Comparison of ENCODE assay signal across 28 mouse cellular contexts in the genomic region with DNA sequence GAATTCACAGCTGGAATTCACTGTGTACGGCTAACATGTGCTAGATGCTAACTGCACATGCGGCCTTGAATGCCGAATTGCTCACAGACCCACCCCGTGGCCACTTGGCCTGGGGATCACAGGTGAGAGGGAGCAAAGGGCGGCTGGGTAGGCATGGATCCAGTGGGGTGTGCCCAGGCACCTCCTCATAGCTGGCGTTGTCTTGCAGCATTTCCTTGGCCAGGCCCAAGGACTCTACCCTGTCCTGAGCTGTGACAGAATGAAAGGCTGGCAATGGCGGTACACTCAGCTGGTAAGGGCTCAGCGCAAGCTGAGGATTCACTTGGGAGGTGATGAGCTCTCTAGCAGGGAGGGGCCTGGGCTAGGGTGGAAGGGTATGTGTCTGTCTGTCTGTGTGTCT. TPM values are rescaled to one million over a fixed set of nuclear protein-coding genes. Genes with fewer than 3 reads are reported as not detected.
DNase-seq lines count a peak whose midpoint lies in the region; ATAC-seq and TF ChIP-seq lines count a peak whose summit lies in the region.
"Had no signal": no experiment of that assay in that cellular context is flagged by ENCODE, and none has a peak within 500 bp of the region (broad histone marks: within the 10 kb centered on the region; RNA-seq: fewer than 3 reads in every experiment).

TSS of gene Tldc2 (plus strand) at position 260 of the 400 bp plus-strand sequence.

- no peak for TF ChIP-seq POLR2A in cerebellum, adult 2 months (IDR thresholded peaks at IDR 0.05; ENCODE audit: borderline replicate concordance, insufficient read depth, low read length)
- TF ChIP-seq POLR2A in kidney, adult 2 months (IDR thresholded peaks at IDR 0.05; ENCODE audit: low read depth, low read length): no peak

- no peak for ATAC-seq in hindbrain, embryonic 16.5 days
- ATAC-seq in intestine, embryonic 16.5 days: peak; percentile 91
- ATAC-seq: forebrain, embryonic 14.5 days; midbrain, embryonic 16.5 days had no signal

- H3K27ac ChIP-seq in cerebellum, adult 2 months (ENCODE audit: insufficient read depth, low read length): no peak within 1 kb of the TSS
- 0 out of 2 replicates have a peak within 1 kb of the TSS, but pooled peaks have one; percentile 18 for H3K27ac ChIP-seq in hindbrain, embryonic 10.5 days
- no peak within 1 kb of the TSS for H3K27ac ChIP-seq in hindbrain, embryonic 16.5 days (ENCODE audit: low read depth, low read length)
- H3K27ac ChIP-seq in kidney, adult 2 months (ENCODE audit: insufficient read depth, low read depth, low read length): no peak within 1 kb of the TSS
- H3K27ac ChIP-seq in intestine, embryonic 16.5 days (ENCODE audit: low read length): no peak within 1 kb of the TSS
- H3K27ac ChIP-seq: embryonic facial prominence, embryonic 15.5 days; limb, embryonic 10.5 days; limb, embryonic 15.5 days; liver, embryonic 14.5 days; stomach, postnatal 0 days had no signal

- DNase-seq in cerebellum, postnatal 10 days: peak; percentile 8
- DNase-seq in cerebellum, adult 2 months: no peak
- no peak for DNase-seq in hindbrain, embryonic 10.5 days (ENCODE audit: low spot score)
- DNase-seq in kidney, adult 2 months: peak; percentile 53
- DNase-seq in kidney, adult 8-10 months: no peak
- no peak for DNase-seq in spleen, postnatal 4 days (ENCODE audit: low spot score in 2 of 2)
- DNase-seq: adrenal gland, adult 8-10 months; heart, postnatal 36 days; lung, embryonic 14.5 days; lung, postnatal 14 days; spleen, adult 18-20 months; thymus, adult 2 months; thymus, postnatal 36 days had no signal

- H3K4me3 ChIP-seq in cerebellum, adult 2 months (replicated peaks; ENCODE audit: insufficient read depth, low read depth, low read length): no peak within 1 kb of the TSS
- no peak within 1 kb of the TSS for H3K4me3 ChIP-seq in hindbrain, embryonic 10.5 days
- H3K4me3 ChIP-seq in hindbrain, embryonic 16.5 days (ENCODE audit: low read length): no peak within 1 kb of the TSS
- no peak within 1 kb of the TSS for H3K4me3 ChIP-seq in kidney, adult 2 months (ENCODE audit: insufficient read depth, low read depth, low read length)
- no peak within 1 kb of the TSS for H3K4me3 ChIP-seq in intestine, embryonic 16.5 days (ENCODE audit: low read length)
- H3K4me3 ChIP-seq: embryonic facial prominence, embryonic 10.5 days; embryonic facial prominence, embryonic 15.5 days; limb, embryonic 10.5 days; limb, embryonic 15.5 days had no signal

- no peaks in the 10 kb centered on the region for H3K9me3 ChIP-seq in hindbrain, embryonic 10.5 days
- no peaks in the 10 kb centered on the region for H3K9me3 ChIP-seq in hindbrain, embryonic 16.5 days (ENCODE audit: control insufficient read depth, low read length)
- no peaks in the 10 kb centered on the region for H3K9me3 ChIP-seq in intestine, embryonic 16.5 days (ENCODE audit: control insufficient read depth, low read length)
- H3K9me3 ChIP-seq: embryonic facial prominence, embryonic 10.5 days; embryonic facial prominence, embryonic 15.5 days; G1E; limb, embryonic 10.5 days; limb, embryonic 15.5 days had no signal

- H3K9ac ChIP-seq in hindbrain, embryonic 16.5 days (ENCODE audit: low read depth, low read length): no peak within 1 kb of the TSS
- no peak within 1 kb of the TSS for H3K9ac ChIP-seq in intestine, embryonic 16.5 days (ENCODE audit: low read depth, low read length)
- H3K9ac ChIP-seq: embryonic facial prominence, embryonic 15.5 days; limb, embryonic 15.5 days; liver, embryonic 14.5 days; lung, embryonic 14.5 days had no signal

- no peak for TF ChIP-seq CTCF in cerebellum, adult 2 months (IDR thresholded peaks at IDR 0.05; ENCODE audit: borderline replicate concordance, insufficient read depth, low read depth, low read length)
- TF ChIP-seq CTCF in kidney, adult 2 months (conservative IDR thresholded peaks at IDR 0.05; ENCODE audit: insufficient read depth, insufficient read length, low read depth, low read length): no peak

- WGBS in cerebellum, adult 2 months: 82% methylated on average over 8 of the region's 8 CpGs
- 89% methylated on average over 8 of the region's 8 CpGs for WGBS in hindbrain, embryonic 10.5 days
- whole genome bisulfite sequencing in hindbrain, embryonic 16.5 days: 87% methylated on average over 8 of the region's 8 CpGs
- 71% methylated on average over 8 of the region's 8 CpGs for WGBS in kidney, adult 2 months
- WGBS in intestine, embryonic 16.5 days: 71% methylated on average over 8 of the region's 8 CpGs

- peaks cover 3% of the 10 kb centered on the region; the same call in 1 of the 2 replicates for H3K4me1 ChIP-seq in cerebellum, adult 2 months (ENCODE audit: control insufficient read depth, insufficient read depth, low read length)
- H3K4me1 ChIP-seq in hindbrain, embryonic 10.5 days (replicated peaks): peaks cover 19% of the 10 kb centered on the region
- H3K4me1 ChIP-seq in hindbrain, embryonic 16.5 days (ENCODE audit: control insufficient read depth, insufficient read depth, low read depth, low read length): peaks cover 3% of the 10 kb centered on the region; the same call in 1 of the 2 replicates
- H3K4me1 ChIP-seq in kidney, adult 2 months (ENCODE audit: control insufficient read depth, insufficient read depth, low read length): no peaks in the 10 kb centered on the region
- H3K4me1 ChIP-seq in intestine, embryonic 16.5 days (ENCODE audit: control insufficient read depth, insufficient read depth, low read length): peaks cover 11% of the 10 kb centered on the region; the same call in 1 of the 2 replicates

- H3K4me2 ChIP-seq in hindbrain, embryonic 16.5 days (ENCODE audit: low read length): no peak within 1 kb of the TSS
- H3K4me2 ChIP-seq in intestine, embryonic 16.5 days (ENCODE audit: low read depth, low read length): no peak within 1 kb of the TSS
- H3K4me2 ChIP-seq: embryonic facial prominence, embryonic 15.5 days; heart, embryonic 11.5 days; limb, embryonic 15.5 days; lung, embryonic 14.5 days had no signal

- no peaks in the 10 kb centered on the region for H3K27me3 ChIP-seq in cerebellum, adult 2 months (ENCODE audit: control insufficient read depth, insufficient read depth, low read length)
- no peaks in the 10 kb centered on the region for H3K27me3 ChIP-seq in hindbrain, embryonic 10.5 days (ENCODE audit: insufficient read depth, poor library complexity, severe bottlenecking)
- H3K27me3 ChIP-seq in hindbrain, embryonic 16.5 days (replicated peaks; ENCODE audit: control insufficient read depth, insufficient read depth, low read length): no peaks in the 10 kb centered on the region
- H3K27me3 ChIP-seq in kidney, adult 2 months (replicated peaks; ENCODE audit: control insufficient read depth, insufficient read depth, low read length): no peaks in the 10 kb centered on the region
- H3K27me3 ChIP-seq in intestine, embryonic 16.5 days (replicated peaks; ENCODE audit: control insufficient read depth, insufficient read depth, low read length): no peaks in the 10 kb centered on the region
- H3K27me3 ChIP-seq: embryonic facial prominence, embryonic 15.5 days; limb, embryonic 15.5 days had no signal

- H3K36me3 ChIP-seq in hindbrain, embryonic 10.5 days: no peaks in the 10 kb centered on the region
- H3K36me3 ChIP-seq in hindbrain, embryonic 16.5 days (ENCODE audit: control insufficient read depth, insufficient read depth, low read length): no peaks in the 10 kb centered on the region
- no peaks in the 10 kb centered on the region for H3K36me3 ChIP-seq in kidney, adult 2 months (ENCODE audit: control insufficient read depth, insufficient read depth, low read length)
- H3K36me3 ChIP-seq in intestine, embryonic 16.5 days (ENCODE audit: control insufficient read depth, insufficient read depth, low read length): no peaks in the 10 kb centered on the region
- H3K36me3 ChIP-seq: embryonic facial prominence, embryonic 10.5 days; embryonic facial prominence, embryonic 15.5 days; G1E; limb, embryonic 10.5 days; limb, embryonic 15.5 days had no signal

RNA-seq across cellular contexts. Expression of gene Tldc2, which starts in this region (rescaled TPM):
- 6.0 and 7.1 TPM in 2 replicates for polyA plus RNA-seq in cerebellum, adult 2 months (2012; rRNA removed)
- not detected in 2 replicates for polyA plus RNA-seq in hindbrain, embryonic 10.5 days (2016; fragmentation: Nextera tagmentation; extraction: Ambion mirVana)
- not detected in 2 replicates for polyA plus RNA-seq in hindbrain, embryonic 16.5 days (2015; fragmentation: Nextera tagmentation; extraction: Ambion mirVana)
- polyA plus RNA-seq in kidney, adult 2 months (2012; rRNA removed): 11.3 and 12.2 TPM in 2 replicates
- not detected in 2 replicates for polyA plus RNA-seq in intestine, embryonic 16.5 days (2015; fragmentation: Nextera tagmentation; extraction: Ambion mirVana)
- polyA plus RNA-seq: cortical plate, adult 2 months; embryonic facial prominence, embryonic 10.5 days; embryonic facial prominence, embryonic 15.5 days; forebrain, embryonic 14.5 days; G1E; heart, embryonic 16.5 days; limb, embryonic 10.5 days; limb, embryonic 15.5 days; liver, embryonic 14.5 days; lung, embryonic 14.5 days; midbrain, embryonic 16.5 days; neural tube, embryonic 11.5 days; stomach, postnatal 0 days; thymus, adult 2 months had no signal

Comparison
In these comparisons a context has a peak if more than half of its experiments do, and no peak if none do; other contexts are left out.
1. DNase-seq: peak in cerebellum, postnatal 10 days (2 of 2) and kidney, adult 2 months (single experiment); none in cerebellum, adult 2 months (0 of 2), hindbrain, embryonic 10.5 days (single experiment), kidney, adult 8-10 months (0 of 2) and spleen, postnatal 4 days (0 of 2).
2. Peak in ATAC-seq in intestine, embryonic 16.5 days; RNA of the gene not detected or under 1 TPM.